Mouse (Mus musculus): Measurements from ENCODE around the gene 4632433K11Rik. TPM values are rescaled to one million over a fixed set of nuclear protein-coding genes. Genes with fewer than 3 reads are reported as not detected.
A peak's percentile ranks its signal among the peaks of the same experiment; 100 is the strongest.

Gene 4632433K11Rik
- total RNA-seq, 1 experiment, result not detected

DNA sequence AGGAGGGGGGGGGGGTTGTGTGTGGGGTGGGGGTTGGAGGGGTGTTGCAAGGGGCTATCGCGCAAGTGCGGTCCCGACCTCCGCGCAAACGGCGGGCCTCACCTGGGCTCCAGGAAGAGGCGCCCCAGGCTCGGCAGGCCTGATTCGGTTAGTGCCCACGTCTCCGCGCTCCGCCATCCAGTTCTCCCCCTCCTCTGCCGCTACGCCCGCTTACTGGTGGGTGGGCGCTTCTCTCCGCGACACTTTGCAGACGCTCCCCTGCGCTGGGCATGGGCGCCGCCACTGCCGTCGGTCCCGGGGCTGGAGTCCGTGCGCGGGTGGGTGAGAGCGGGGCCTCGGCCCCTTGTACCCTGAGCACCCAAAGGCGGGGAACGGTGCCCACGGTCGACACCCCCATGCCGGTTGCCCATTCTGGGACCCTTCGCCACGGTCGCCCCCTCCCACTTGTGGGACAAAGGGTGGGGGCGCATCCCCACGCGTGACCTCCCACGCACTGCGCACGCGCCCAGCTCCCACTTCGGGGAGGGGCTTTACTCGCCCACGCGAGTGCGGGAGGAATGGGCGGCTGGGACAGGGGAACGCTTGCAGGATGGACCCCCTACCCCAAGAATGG lies 22.8 kb downstream of the 4632433K11Rik start:
- H3K4me1 ChIP-seq (ENCODE audit: control insufficient read depth in 2 of 2, insufficient read depth in 2 of 2, low read length in 2 of 2, poor library complexity in 1 of 2), result peaks cover 0 to 11% of the 10 kb centered on the region in 2 experiments; a peak in 1 of 4 replicates
- no peak overlapping the region for H3K27ac ChIP-seq (ENCODE audit: insufficient read depth, low read depth, low read length, poor library complexity, severe bottlenecking)
- peaks cover 2% of the 10 kb centered on the region; the same call in 1 of the 2 replicates for H3K36me3 ChIP-seq (ENCODE audit: control insufficient read depth, insufficient read depth, low read length, poor library complexity, severe bottlenecking)
- H3K9me3 ChIP-seq (ENCODE audit: control insufficient read depth, insufficient read depth, low read depth, low read length), result no peaks in the 10 kb centered on the region
- in situ Hi-C loops (cut with MboI; ENCODE audit: low sequenced_read_pairs in 2 of 2, unreplicated experiment in 2 of 2), result no loop called here
- H3K9ac ChIP-seq (ENCODE audit: insufficient read depth, low read depth, low read length, poor library complexity, severe bottlenecking), result peak overlapping the region; percentile 82
- no peak for DNase-seq (ENCODE audit: low read depth, low spot score)
- H3K4me3 ChIP-seq (ENCODE audit: insufficient read depth in 1 of 2, low read depth in 1 of 2, low read length in 2 of 2, poor library complexity in 1 of 2, severe bottlenecking in 1 of 2), result peak overlapping the region; percentile 51 to 75
- TF ChIP-seq ZNF384 (IDR thresholded peaks at IDR 0.05; ENCODE audit: low read depth, low read length) (no peak), MAFK (IDR thresholded peaks at IDR 0.05; ENCODE audit: insufficient read depth, low read depth, low read length) (no peak), CHD2 (IDR thresholded peaks at IDR 0.05; ENCODE audit: low read depth, low read length) (no peak), ZC3H11A (IDR thresholded peaks at IDR 0.05; ENCODE audit: borderline replicate concordance, low read depth, low read length) (no peak), HCFC1 (IDR thresholded peaks at IDR 0.05; ENCODE audit: borderline replicate concordance, insufficient read depth, low read length) (no peak)

GRCm38 (mm10) chr7:5057381-5057780 lies 23.5 kb downstream of the 4632433K11Rik start:
- no peak for DNase-seq (ENCODE audit: low read depth, low spot score)
- peak overlapping the region; percentile 51 to 75 for H3K4me3 ChIP-seq (ENCODE audit: insufficient read depth in 1 of 2, low read depth in 1 of 2, low read length in 2 of 2, poor library complexity in 1 of 2, severe bottlenecking in 1 of 2)
- no peak overlapping the region for H3K27ac ChIP-seq (ENCODE audit: insufficient read depth, low read depth, low read length, poor library complexity, severe bottlenecking)
- in situ Hi-C loops (cut with MboI; ENCODE audit: low sequenced_read_pairs in 2 of 2, unreplicated experiment in 2 of 2), result no loop called here
- H3K9me3 ChIP-seq (ENCODE audit: control insufficient read depth, insufficient read depth, low read depth, low read length), result no peaks in the 10 kb centered on the region
- H3K4me1 ChIP-seq (ENCODE audit: control insufficient read depth in 2 of 2, insufficient read depth in 2 of 2, low read length in 2 of 2, poor library complexity in 1 of 2), result peaks cover 0 to 11% of the 10 kb centered on the region in 2 experiments; a peak in 1 of 4 replicates
- peaks cover 2% of the 10 kb centered on the region; the same call in 1 of the 2 replicates for H3K36me3 ChIP-seq (ENCODE audit: control insufficient read depth, insufficient read depth, low read length, poor library complexity, severe bottlenecking)
- H3K9ac ChIP-seq (ENCODE audit: insufficient read depth, low read depth, low read length, poor library complexity, severe bottlenecking), result 0 out of 2 replicates have a peak overlapping the region, but pooled peaks have one; percentile 82
- TF ChIP-seq ZC3H11A (IDR thresholded peaks at IDR 0.05; ENCODE audit: borderline replicate concordance, low read depth, low read length) (no peak), HCFC1 (IDR thresholded peaks at IDR 0.05; ENCODE audit: borderline replicate concordance, insufficient read depth, low read length) (no peak), ZNF384 (IDR thresholded peaks at IDR 0.05; ENCODE audit: low read depth, low read length) (no peak), CHD2 (IDR thresholded peaks at IDR 0.05; ENCODE audit: low read depth, low read length) (no peak), MAFK (IDR thresholded peaks at IDR 0.05; ENCODE audit: insufficient read depth, low read depth, low read length) (no peak)

- DNase-seq (ENCODE audit: low read depth, low spot score), result no peak
- Histone ChIP-seq H3K9me3 (ENCODE audit: control insufficient read depth, insufficient read depth, low read depth, low read length) (no peaks in the 10 kb centered on the region), H3K9ac (ENCODE audit: insufficient read depth, low read depth, low read length, poor library complexity, severe bottlenecking) (no peak overlapping the region), H3K4me1 (ENCODE audit: control insufficient read depth in 2 of 2, insufficient read depth in 2 of 2, low read length in 2 of 2, poor library complexity in 1 of 2) (peaks cover 0 to 11% of the 10 kb centered on the region in 2 experiments; a peak in 1 of 4 replicates), H3K36me3 (ENCODE audit: control insufficient read depth, insufficient read depth, low read length, poor library complexity, severe bottlenecking) (peaks cover 2% of the 10 kb centered on the region; the same call in 1 of the 2 replicates), H3K4me3 (ENCODE audit: insufficient read depth in 1 of 2, low read depth in 1 of 2, low read length in 2 of 2, poor library complexity in 1 of 2, severe bottlenecking in 1 of 2) (no peak overlapping the region), H3K27ac (ENCODE audit: insufficient read depth, low read depth, low read length, poor library complexity, severe bottlenecking) (no peak overlapping the region)
- in situ Hi-C loops (cut with MboI; ENCODE audit: low sequenced_read_pairs in 2 of 2, unreplicated experiment in 2 of 2), result no loop called here
- no peak for TF ChIP-seq ZC3H11A (IDR thresholded peaks at IDR 0.05; ENCODE audit: borderline replicate concordance, low read depth, low read length)
- no peak for TF ChIP-seq CHD2 (IDR thresholded peaks at IDR 0.05; ENCODE audit: low read depth, low read length)
- no peak for TF ChIP-seq MAFK (IDR thresholded peaks at IDR 0.05; ENCODE audit: insufficient read depth, low read depth, low read length)
- TF ChIP-seq HCFC1 (IDR thresholded peaks at IDR 0.05; ENCODE audit: borderline replicate concordance, insufficient read depth, low read length), result no peak
- no peak for TF ChIP-seq ZNF384 (IDR thresholded peaks at IDR 0.05; ENCODE audit: low read depth, low read length)
These were observed 23.9 kb downstream of the 4632433K11Rik start for GRCm38 (mm10) chr7:5057804-5058203.

- H3K27ac ChIP-seq (ENCODE audit: insufficient read depth, low read depth, low read length, poor library complexity, severe bottlenecking), result no peak overlapping the region
- no peaks in the 10 kb centered on the region for H3K9me3 ChIP-seq (ENCODE audit: control insufficient read depth, insufficient read depth, low read depth, low read length)
- no peak overlapping the region for H3K9ac ChIP-seq (ENCODE audit: insufficient read depth, low read depth, low read length, poor library complexity, severe bottlenecking)
- DNase-seq (ENCODE audit: low read depth, low spot score), result no peak
- H3K4me1 ChIP-seq (ENCODE audit: control insufficient read depth in 2 of 2, insufficient read depth in 2 of 2, low read length in 2 of 2, poor library complexity in 1 of 2), result peaks cover 0 to 11% of the 10 kb centered on the region in 2 experiments; a peak in 2 of 4 replicates
- TF ChIP-seq MAFK (IDR thresholded peaks at IDR 0.05; ENCODE audit: insufficient read depth, low read depth, low read length) (no peak), ZC3H11A (IDR thresholded peaks at IDR 0.05; ENCODE audit: borderline replicate concordance, low read depth, low read length) (no peak), CHD2 (IDR thresholded peaks at IDR 0.05; ENCODE audit: low read depth, low read length) (no peak), ZNF384 (IDR thresholded peaks at IDR 0.05; ENCODE audit: low read depth, low read length) (no peak), HCFC1 (IDR thresholded peaks at IDR 0.05; ENCODE audit: borderline replicate concordance, insufficient read depth, low read length) (no peak)
- no peak overlapping the region for H3K4me3 ChIP-seq (ENCODE audit: insufficient read depth in 1 of 2, low read depth in 1 of 2, low read length in 2 of 2, poor library complexity in 1 of 2, severe bottlenecking in 1 of 2)
- peaks cover 2% of the 10 kb centered on the region; the same call in 1 of the 2 replicates for H3K36me3 ChIP-seq (ENCODE audit: control insufficient read depth, insufficient read depth, low read length, poor library complexity, severe bottlenecking)
- in situ Hi-C loops (cut with MboI; ENCODE audit: low sequenced_read_pairs in 2 of 2, unreplicated experiment in 2 of 2), result no loop called here
These were observed 24.7 kb downstream of the 4632433K11Rik start for GRCm38 (mm10) chr7:5058631-5059030.

Data from ES-E14 (cell line).